Mouse (Mus musculus) stomach, postnatal 0 days (tissue): ENCODE results near the gene Tmem107.

Experiments
- CTCF ChIP-seq: IDR thresholded peaks from 2 replicates; pipeline ENCODE4 v1.5.1; 2016; ENCODE audit warnings: antibody characterized with exemption, low read depth, mild to moderate bottlenecking, moderate library complexity
- EP300 ChIP-seq: optimal IDR thresholded peaks from 2 replicates; pipeline ENCODE3; 2016; ENCODE audit warnings: antibody characterized with exemption

GRCm38 (mm10) chr11:69103121-69103520 is 32.5 kb downstream of the Tmem107 start:
- no peak for TF ChIP-seq CTCF
- no peak for TF ChIP-seq EP300
